Mouse (Mus musculus): ENCODE results near the gene Slc35f4. TPM values are rescaled to one million over a fixed set of nuclear protein-coding genes. Genes with fewer than 3 reads are reported as not detected.

Gene Slc35f4
- polyA plus RNA-seq, 1 experiment = 0.30 TPM

DNA sequence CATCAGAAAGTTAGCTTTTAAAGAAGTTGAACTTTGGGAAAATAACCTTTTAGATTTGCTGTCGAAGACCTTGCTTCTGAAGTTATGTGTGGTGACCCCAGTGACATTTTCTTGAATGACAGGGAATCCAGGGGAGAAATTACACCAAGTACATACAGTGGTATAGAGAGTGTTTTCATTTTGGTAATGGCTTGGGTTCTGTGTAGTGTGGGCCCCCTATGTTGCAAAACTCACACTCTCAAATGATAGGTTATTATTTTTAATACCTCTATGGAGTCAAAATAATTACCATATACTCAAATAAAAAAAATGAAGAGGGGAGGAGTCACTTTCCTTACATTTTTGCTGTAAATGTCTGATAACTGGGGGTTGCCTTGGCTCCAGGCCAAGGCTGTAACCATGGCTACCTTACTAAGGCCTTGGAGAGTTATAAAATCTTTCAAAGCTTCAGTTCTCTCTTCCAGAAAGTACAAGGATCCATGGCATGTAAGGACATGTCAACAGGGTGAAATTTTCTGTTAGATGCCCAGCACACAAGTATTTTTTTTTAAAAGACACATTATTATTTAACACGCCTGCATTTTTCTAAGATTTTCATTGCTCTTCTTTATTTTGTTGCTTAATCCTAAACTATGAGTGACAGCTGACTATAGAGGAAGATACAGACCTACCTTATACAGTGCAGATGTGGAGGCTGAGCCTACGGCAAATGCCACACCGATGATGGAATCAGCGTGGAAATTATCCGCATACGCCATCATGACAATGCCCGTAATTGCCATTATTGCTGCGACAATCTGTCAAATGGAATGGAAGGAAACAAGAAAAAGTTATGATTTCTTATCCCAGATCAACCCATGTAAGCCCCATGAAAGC, 220.1 kb downstream of the Slc35f4 start:
- H3K36me3 ChIP-seq (ENCODE audit: control insufficient read depth, insufficient read depth, low read length, poor library complexity, severe bottlenecking) = no peaks in the 10 kb centered on the region
- no peaks in the 10 kb centered on the region for H3K9me3 ChIP-seq (replicated peaks; ENCODE audit: control insufficient read depth, insufficient read depth, low read length, poor library complexity, severe bottlenecking)
- H3K9ac ChIP-seq (ENCODE audit: low read depth, poor library complexity, severe bottlenecking) = no peak overlapping the region
- no peaks in the 10 kb centered on the region; the same call in 1 of the 2 replicates for H3K27me3 ChIP-seq (ENCODE audit: control insufficient read depth, insufficient read depth, low read length, poor library complexity, severe bottlenecking)
- no peak overlapping the region for H3K27ac ChIP-seq (ENCODE audit: insufficient read depth, low read length)
- TF ChIP-seq POLR2A (IDR thresholded peaks at IDR 0.05; ENCODE audit: insufficient read depth, low read length) = no peak
- TF ChIP-seq EP300 (IDR thresholded peaks at IDR 0.05; ENCODE audit: insufficient read depth, low read depth, low read length) = no peak
- TF ChIP-seq CTCF (IDR thresholded peaks at IDR 0.05; ENCODE audit: low read depth, low read length) = no peak
- H3K4me1 ChIP-seq (ENCODE audit: control insufficient read depth, insufficient read depth, low read length) = no peaks in the 10 kb centered on the region
- no peak overlapping the region for H3K4me3 ChIP-seq (ENCODE audit: low read depth, low read length)

DNA sequence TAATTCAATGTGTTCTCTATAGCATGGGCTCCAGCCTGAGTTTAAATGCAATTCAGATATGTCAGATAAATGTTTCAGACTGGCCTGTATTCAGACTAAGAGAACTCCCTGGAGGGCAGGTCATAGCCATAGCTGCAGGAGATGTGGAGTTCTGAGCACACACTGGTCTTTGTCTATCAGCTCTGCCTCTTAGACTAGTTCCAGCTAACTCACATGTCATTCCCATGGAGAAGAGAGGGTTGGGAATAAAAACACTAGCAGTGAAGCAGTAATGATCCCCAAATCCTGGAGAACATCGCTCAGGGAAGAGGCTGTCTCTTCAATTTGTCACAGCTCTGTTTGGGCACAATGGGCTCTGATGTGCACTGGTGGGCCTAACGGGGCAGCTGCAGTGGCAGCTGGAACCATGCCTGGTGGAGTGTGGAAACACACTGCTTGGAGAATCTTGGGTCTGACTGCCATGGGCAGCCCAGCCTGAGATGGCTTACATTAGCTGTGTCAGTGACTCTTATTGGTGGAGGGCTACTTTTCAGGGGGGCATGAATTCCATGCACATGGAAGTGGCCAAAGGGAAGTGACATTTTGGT, 223.5 kb downstream of the Slc35f4 start:
- TF ChIP-seq EP300 (IDR thresholded peaks at IDR 0.05; ENCODE audit: insufficient read depth, low read depth, low read length) (no peak), CTCF (IDR thresholded peaks at IDR 0.05; ENCODE audit: low read depth, low read length) (no peak), POLR2A (IDR thresholded peaks at IDR 0.05; ENCODE audit: insufficient read depth, low read length) (no peak)
- Histone ChIP-seq H3K27me3 (ENCODE audit: control insufficient read depth, insufficient read depth, low read length, poor library complexity, severe bottlenecking) (no peaks in the 10 kb centered on the region), H3K27ac (ENCODE audit: insufficient read depth, low read length) (no peak overlapping the region), H3K36me3 (ENCODE audit: control insufficient read depth, insufficient read depth, low read length, poor library complexity, severe bottlenecking) (no peaks in the 10 kb centered on the region), H3K9ac (ENCODE audit: low read depth, poor library complexity, severe bottlenecking) (no peak overlapping the region), H3K4me3 (ENCODE audit: low read depth, low read length) (no peak overlapping the region), H3K4me1 (ENCODE audit: control insufficient read depth, insufficient read depth, low read length) (no peaks in the 10 kb centered on the region), H3K9me3 (replicated peaks; ENCODE audit: control insufficient read depth, insufficient read depth, low read length, poor library complexity, severe bottlenecking) (no peaks in the 10 kb centered on the region)

DNA sequence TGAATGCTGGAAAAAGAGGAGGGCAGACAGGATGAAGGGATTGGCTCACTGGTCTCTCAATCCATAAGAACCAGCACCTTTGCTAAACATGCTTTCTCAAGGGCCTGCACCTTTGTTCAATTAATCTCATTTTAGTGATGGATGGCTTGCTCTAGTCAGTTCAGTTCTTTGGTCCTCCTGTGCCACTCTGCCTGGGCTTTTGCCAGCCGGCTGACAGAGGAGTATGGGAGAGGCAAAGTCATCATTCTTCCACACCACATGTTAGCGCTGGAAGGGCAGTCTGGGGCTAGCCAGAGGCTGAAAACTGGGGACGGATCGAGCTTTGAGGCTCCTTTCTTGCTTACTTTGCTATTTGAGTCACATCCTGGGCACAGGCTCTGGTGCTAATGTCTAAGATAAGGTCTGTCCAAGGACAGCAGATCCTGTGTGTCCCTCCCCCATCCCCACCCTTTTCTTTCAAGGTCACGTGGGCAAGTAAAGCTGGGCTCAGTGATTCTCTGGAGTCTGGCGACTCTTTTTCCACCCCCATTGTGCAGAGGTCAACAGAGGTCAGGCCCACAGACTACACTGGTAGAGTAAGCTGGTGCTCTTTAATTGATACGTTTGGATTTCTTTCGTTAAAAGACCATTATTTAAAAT, 224.7 kb downstream of the Slc35f4 start:
- Histone ChIP-seq H3K9ac (ENCODE audit: low read depth, poor library complexity, severe bottlenecking) (no peak overlapping the region), H3K4me1 (ENCODE audit: control insufficient read depth, insufficient read depth, low read length) (no peaks in the 10 kb centered on the region), H3K4me3 (ENCODE audit: low read depth, low read length) (no peak overlapping the region), H3K27me3 (ENCODE audit: control insufficient read depth, insufficient read depth, low read length, poor library complexity, severe bottlenecking) (no peaks in the 10 kb centered on the region), H3K36me3 (ENCODE audit: control insufficient read depth, insufficient read depth, low read length, poor library complexity, severe bottlenecking) (no peaks in the 10 kb centered on the region), H3K9me3 (replicated peaks; ENCODE audit: control insufficient read depth, insufficient read depth, low read length, poor library complexity, severe bottlenecking) (no peaks in the 10 kb centered on the region), H3K27ac (ENCODE audit: insufficient read depth, low read length) (no peak overlapping the region)
- TF ChIP-seq POLR2A (IDR thresholded peaks at IDR 0.05; ENCODE audit: insufficient read depth, low read length) = no peak
- 0 out of 2 replicates have a peak, but pooled peaks have one; percentile 13 for TF ChIP-seq EP300 (IDR thresholded peaks at IDR 0.05; ENCODE audit: insufficient read depth, low read depth, low read length)
- TF ChIP-seq CTCF (IDR thresholded peaks at IDR 0.05; ENCODE audit: low read depth, low read length) = no peak

DNA sequence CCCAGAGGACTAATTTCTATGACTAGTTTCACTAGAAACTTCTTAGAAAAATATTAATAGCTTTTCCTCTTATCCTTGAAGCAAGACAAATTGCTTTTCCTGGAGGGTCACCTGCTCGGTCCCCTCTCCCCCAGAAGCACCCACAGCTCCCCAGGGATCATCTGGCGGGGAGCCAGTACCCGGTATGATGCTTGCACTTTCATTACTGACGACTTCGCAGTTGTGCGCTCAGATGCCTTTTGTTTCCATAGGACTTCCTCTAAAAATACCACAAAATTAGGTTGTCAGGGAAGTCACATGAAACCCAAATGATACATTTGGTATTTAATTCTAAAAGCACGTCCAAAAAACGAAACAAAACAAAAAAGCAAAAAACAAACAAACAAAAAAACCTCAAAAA, 225.5 kb downstream of the Slc35f4 start:
- Histone ChIP-seq H3K9me3 (replicated peaks; ENCODE audit: control insufficient read depth, insufficient read depth, low read length, poor library complexity, severe bottlenecking) (no peaks in the 10 kb centered on the region), H3K27ac (ENCODE audit: insufficient read depth, low read length) (no peak overlapping the region), H3K36me3 (ENCODE audit: control insufficient read depth, insufficient read depth, low read length, poor library complexity, severe bottlenecking) (no peaks in the 10 kb centered on the region), H3K4me3 (ENCODE audit: low read depth, low read length) (no peak overlapping the region), H3K9ac (ENCODE audit: low read depth, poor library complexity, severe bottlenecking) (no peak overlapping the region), H3K27me3 (ENCODE audit: control insufficient read depth, insufficient read depth, low read length, poor library complexity, severe bottlenecking) (no peaks in the 10 kb centered on the region), H3K4me1 (ENCODE audit: control insufficient read depth, insufficient read depth, low read length) (no peaks in the 10 kb centered on the region)
- TF ChIP-seq CTCF (IDR thresholded peaks at IDR 0.05; ENCODE audit: low read depth, low read length) = no peak
- no peak for TF ChIP-seq POLR2A (IDR thresholded peaks at IDR 0.05; ENCODE audit: insufficient read depth, low read length)
- TF ChIP-seq EP300 (IDR thresholded peaks at IDR 0.05; ENCODE audit: insufficient read depth, low read depth, low read length) = no peak

DNA sequence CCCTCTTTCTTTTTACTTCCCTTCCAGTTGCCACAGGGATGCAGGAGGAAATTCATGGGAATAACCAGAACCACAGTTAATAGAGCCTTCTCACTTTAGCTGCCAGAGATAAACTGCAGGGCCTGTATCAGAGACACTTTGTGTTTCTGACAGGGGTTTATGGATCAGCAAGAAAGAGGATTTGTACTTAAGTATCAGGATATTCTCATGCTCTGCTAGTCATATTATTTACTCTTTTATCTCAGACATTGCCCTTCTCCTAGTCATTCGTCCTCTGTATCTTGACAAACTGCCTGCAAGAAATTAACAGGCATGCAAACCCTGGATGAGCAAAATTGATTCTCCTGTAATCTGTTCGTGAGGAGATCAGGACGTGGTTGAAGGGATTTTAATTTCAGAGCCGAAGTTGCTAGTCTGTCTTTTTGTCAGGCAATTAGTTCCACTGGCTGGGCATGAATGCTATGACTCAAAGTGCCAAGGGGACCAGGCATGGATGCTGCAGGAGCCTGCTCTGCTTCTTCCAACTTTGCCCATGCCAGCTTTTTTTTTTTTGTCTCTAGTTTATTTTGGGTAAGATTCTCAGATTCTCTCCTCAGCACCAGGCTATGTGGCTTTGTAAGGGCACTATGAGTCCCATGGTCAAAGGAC, 231.9 kb downstream of the Slc35f4 start:
- no peaks in the 10 kb centered on the region for H3K9me3 ChIP-seq (replicated peaks; ENCODE audit: control insufficient read depth, insufficient read depth, low read length, poor library complexity, severe bottlenecking)
- no peaks in the 10 kb centered on the region for H3K4me1 ChIP-seq (ENCODE audit: control insufficient read depth, insufficient read depth, low read length)
- TF ChIP-seq CTCF (IDR thresholded peaks at IDR 0.05; ENCODE audit: low read depth, low read length) (no peak), EP300 (IDR thresholded peaks at IDR 0.05; ENCODE audit: insufficient read depth, low read depth, low read length) (no peak), POLR2A (IDR thresholded peaks at IDR 0.05; ENCODE audit: insufficient read depth, low read length) (no peak)
- no peaks in the 10 kb centered on the region for H3K27me3 ChIP-seq (ENCODE audit: control insufficient read depth, insufficient read depth, low read length, poor library complexity, severe bottlenecking)
- no peak overlapping the region for H3K27ac ChIP-seq (ENCODE audit: insufficient read depth, low read length)
- no peak overlapping the region for H3K4me3 ChIP-seq (ENCODE audit: low read depth, low read length)
- no peaks in the 10 kb centered on the region for H3K36me3 ChIP-seq (ENCODE audit: control insufficient read depth, insufficient read depth, low read length, poor library complexity, severe bottlenecking)
- H3K9ac ChIP-seq (ENCODE audit: low read depth, poor library complexity, severe bottlenecking) = no peak overlapping the region

Measured in ES-Bruce4 (cell line).